Mouse (Mus musculus) left cerebral cortex, adult 8-10 months (tissue): ENCODE measurements around the gene Fanci. TPM values are rescaled to one million over a fixed set of nuclear protein-coding genes. Genes with fewer than 3 reads are reported as not detected.

Experiments
- DNase-seq, 2 experiments: peaks; one replicate each; pipeline ENCODE4 v3.0.0; 2022; ENCODE audit warnings: low spot score in 2 of 2
- total RNA-seq, 4 experiments: library from RNA; stranded (reverse); gene quantifications; 2 replicates each; pipeline ENCODE4 v1.2.4; 2022

The Fanci gene
- total RNA-seq, 4 experiments from 2014 or later = 0.39 to 1.2 (median 0.69) TPM

- no peak for DNase-seq
Observed at GRCm38 (mm10) chr7:79463376-79464077, 71.8 kb downstream of the Fanci start.

DNA sequence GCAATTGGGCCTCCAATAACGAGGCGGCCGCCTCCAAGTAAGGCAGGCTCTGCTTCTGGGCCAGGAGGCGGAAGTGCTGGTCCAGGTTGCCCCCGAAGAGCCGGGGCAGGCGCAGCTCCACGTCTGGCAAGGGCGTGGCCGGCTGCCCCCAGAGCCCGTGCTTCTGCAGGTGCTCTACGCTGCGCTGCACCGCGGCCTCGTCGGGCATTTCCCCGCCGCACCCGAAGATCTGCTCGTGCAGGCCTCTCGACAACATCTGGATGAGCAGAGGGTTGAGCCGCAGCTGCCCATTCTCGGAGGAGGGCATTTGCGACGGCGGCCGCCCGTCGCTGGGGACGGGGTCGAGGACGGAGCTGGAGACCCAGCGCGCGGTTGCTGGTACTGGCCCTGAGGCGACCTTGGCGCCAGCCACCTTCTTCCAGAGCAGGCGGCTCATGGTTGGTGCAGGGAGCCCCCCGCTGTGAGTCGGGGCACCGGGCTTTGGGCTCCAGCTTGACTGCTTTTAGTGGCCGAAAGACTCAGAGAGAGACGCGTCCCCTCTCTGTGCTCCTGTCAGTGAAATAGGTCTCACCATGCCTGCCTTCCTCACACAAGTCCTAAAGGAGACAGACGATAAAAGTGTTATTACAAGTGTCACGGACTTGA, 73.2 kb downstream of the Fanci start:
- DNase-seq = no peak

DNA sequence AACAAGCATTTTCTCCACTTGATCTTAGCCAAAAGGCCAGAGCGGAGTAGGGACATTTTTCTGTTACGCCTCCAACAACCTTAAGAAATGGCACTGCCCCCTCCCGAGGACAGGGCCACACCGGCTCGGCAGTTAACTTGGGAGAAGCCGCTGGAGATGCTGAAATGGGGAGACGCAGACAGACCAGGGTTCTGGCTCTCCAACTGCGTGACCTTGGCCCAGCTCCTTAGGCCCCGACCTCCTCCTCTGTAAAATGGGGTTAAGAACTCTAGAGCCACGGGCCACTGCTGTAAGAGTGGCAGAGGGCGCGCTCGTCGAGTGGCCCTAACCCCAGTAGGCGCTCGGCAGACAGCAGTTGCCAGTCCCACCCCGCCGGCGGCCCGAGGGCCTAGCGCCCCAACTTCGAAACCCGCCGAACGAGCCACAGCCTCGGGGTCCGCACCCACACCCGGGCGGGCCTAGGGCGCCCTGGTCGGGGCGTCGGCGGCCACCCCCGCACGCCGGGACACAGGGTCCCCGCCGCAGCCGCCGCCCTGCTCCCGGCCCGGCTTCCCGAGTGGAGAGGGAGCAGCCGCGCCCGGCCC, 73.8 kb downstream of the Fanci start:
- DNase-seq = peak in 1 of 2 experiments; percentile 46

- DNase-seq = peak; percentile 98 to 100
Observed at GRCm38 (mm10) chr7:79466053-79466901, 74.5 kb downstream of the Fanci start, which contains the start of gene Polg. Polg (minus strand) TSS chr7:79466362.

DNA sequence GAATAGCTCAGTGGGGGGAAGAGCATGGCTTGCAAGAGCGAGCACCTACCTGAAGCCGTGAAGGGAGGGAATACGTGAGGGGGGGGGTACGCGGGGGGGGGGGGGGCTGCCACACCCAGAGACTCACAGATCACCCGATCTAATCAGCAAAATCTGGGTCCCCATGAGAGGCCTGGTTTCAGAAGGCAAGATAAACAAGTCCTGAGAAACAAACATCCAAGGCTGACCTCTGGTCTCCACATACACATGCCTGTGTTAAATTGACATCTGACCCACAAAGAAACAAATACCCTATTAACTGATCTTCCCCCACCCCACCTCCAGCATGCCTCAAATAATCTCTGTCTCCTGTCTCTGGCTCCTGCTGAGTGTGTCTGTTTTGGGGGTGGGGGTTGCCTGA, 76.2 kb downstream of the Fanci start:
- no peak for DNase-seq

DNA sequence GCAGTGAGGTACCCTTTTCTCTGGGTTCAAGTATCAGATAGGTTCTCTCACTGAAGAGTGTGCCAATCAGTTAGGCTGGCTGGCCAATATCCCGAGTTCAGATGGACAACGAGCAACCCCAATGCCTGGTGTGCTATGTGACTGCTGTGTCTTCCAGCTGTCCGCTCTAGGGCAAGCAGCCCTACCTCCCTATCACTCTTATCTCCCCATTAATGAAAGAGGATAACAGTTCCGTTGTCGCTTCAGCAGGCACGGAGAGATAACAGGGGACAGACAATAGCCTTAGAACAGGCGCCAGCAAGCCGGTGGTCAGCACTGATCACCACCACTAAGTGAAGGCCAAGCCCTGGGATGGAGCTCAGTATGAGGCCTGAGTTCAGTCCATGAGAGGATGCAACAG, 77.3 kb downstream of the Fanci start:
- DNase-seq = no peak

GRCm38 (mm10) chr7:79469766-79470165, 78.0 kb downstream of the Fanci start:
- no peak for DNase-seq

DNA sequence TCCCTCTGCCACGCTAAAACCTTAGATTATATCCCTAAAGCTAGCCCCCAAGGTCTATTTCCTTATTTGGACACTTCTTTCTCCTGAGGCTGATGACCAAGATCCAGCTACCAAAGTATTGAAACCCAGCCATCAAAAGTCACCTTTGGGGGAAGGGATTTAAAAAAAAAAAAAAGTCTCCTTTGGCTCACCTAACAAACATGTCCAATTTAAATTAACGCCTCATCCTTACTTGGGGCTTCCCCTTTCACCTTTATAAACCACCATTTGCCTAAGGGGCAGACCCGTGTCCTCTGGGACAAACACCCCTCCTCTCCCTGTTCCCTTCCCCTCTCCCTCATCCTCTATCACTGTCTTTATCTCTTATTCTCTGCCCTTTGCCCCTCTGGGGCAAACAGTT, 79.0 kb downstream of the Fanci start:
- no peak for DNase-seq

GRCm38 (mm10) chr7:79471436-79471835, 79.7 kb downstream of the Fanci start:
- no peak for DNase-seq

GRCm38 (mm10) chr7:79472792-79473191, 81.1 kb downstream of the Fanci start:
- no peak for DNase-seq

- no peak for DNase-seq
Observed at GRCm38 (mm10) chr7:79473496-79474194, 81.9 kb downstream of the Fanci start.

DNA sequence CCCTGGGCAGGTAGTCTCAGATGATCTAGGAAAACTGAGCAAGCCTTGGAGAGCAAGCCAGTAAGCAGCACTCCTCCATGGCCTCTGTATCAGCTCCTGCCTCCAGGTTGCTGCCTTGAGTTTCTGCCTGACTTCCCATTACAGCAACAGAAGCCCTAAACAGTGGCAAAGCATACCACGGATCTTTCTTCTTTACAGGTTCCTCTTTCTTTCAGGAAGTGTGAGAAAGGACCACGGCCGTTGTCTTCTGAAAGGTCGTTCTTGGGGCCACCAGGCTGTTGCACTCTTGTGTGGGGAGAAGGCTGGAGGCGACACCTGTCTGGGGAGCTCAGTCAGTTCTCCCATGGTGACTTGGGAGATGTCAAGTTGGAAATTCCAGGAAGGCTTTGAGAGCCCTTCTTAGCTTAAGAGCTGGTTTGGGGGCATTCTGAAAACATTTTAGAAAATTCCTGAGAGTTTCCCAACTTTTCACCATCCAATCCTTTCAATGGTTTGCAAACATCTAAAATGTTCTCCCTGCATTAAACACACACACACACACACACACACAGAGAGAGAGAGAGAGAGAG, 83.2 kb downstream of the Fanci start:
- no peak for DNase-seq

DNA sequence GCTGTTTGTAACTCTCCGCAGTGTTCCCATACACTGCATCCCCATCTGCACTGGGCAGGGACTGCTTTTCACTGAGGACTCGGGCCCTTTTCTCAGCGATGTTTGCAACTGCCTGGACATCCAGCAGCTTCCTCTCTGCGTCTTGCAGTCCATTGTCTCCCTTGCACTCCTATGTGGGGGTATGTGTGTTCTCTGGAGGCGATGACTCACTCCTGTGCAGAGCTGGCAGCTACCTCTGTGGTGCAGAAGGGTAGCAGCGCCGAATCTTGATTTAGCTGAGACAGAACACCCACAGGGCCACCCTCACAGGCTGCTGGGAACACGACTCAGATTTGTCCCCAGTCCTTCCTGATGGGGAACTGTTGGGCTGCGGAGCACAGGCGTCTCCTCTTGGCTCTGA, 94.8 kb downstream of the Fanci start:
- DNase-seq = peak; percentile 64 to 94

- peak in 1 of 2 experiments; percentile 50 for DNase-seq
Observed at GRCm38 (mm10) chr7:79493915-79494314, 102.2 kb downstream of the Fanci start.

- peak; percentile 77 to 91 for DNase-seq
Observed at GRCm38 (mm10) chr7:79495988-79496815, 104.5 kb downstream of the Fanci start.

DNA sequence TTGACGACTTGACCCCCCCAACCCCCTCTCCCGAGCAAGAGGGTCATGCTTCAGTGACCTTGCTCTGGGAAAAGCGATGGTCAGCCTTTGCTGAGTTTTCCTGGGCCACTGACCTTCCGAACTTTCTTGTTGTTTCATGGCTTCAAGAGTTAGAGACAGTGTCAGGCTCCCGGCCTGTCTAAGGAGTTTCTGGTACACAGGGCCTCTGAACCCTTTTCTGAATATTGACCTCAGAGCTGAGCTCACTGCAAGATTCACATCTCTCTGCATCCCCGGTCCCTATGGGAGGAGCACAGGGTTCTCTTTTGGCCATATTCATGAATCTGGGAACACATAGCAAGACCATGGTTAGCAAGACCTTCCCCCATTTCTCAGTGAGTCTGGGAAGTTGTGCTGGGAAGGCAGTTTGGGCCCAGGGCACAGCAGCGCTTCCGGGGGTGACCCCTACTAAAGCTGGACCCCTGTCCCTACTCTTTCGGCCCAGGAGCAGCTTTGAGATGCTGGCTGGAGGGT, 105.1 kb downstream of the Fanci start:
- no peak for DNase-seq

- DNase-seq = no peak
Observed at GRCm38 (mm10) chr7:79497701-79498115, 106.0 kb downstream of the Fanci start.

GRCm38 (mm10) chr7:79498356-79498755, 106.6 kb downstream of the Fanci start:
- no peak for DNase-seq

DNA sequence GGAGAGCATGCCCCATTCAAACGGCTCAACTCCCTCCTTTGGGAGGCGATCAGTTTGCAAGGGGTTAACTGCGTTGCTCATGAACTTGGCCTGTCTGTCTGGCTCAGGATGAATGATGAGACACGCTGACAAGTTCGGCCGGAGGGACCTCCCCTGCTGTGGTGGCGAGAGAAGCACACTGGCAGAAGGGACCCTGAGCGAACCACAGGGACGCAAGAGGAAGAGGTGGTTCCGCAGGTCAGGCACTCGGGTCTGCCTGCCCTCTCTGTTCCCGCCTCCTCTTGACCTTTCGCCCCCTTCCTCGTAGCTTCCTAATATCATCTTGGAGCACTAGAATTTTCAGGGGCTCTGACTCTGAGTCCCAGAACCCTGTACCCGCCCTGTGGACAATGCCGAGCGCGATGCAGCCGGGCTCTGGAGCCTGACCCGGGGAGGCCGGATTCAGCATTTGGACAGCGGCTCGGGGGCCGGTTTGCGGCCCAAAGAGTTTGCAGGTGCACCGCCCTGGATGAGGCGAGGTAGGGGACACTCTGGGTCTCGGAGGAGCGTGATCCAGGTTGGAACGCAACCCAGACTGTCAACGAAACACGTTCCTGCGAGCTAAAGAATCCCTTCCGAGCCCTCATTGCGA, 107.4 kb downstream of the Fanci start:
- no peak for DNase-seq
